20 mouse cellular contexts compared by ENCODE assay signal in the genomic region with DNA sequence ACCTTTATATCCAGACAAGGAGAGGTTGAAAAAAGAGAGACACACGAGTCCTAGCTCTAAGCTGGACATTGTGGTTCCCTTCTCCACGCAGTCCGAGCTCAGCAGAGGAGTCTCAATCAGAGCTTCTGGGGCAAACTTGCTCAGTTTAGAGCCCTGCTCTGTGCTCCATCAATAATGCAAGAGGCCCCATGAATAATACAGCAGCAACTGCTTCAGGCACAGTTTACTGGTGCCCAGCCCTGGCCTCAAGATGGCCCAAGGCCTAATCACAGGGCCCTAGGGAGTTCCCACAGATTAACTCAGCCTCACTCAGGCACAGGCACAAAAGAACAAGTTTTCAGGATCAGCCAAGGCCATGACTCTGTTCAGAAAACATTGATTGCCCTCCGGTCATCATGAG.
A peak's percentile ranks its signal among the peaks of the same experiment; 100 is the strongest.
DNase-seq lines count a peak whose midpoint lies in the region; ATAC-seq and TF ChIP-seq lines count a peak whose summit lies in the region.
"Had no signal": no experiment of that assay in that cellular context is flagged by ENCODE, and none has a peak within 500 bp of the region (broad histone marks: within the 10 kb centered on the region; RNA-seq: fewer than 3 reads in every experiment).

No protein-coding gene starts in this region.

- no peak overlapping the region for H3K27ac ChIP-seq in forebrain, postnatal 0 days (ENCODE audit: low read depth, low read length)
- H3K27ac ChIP-seq in forebrain, embryonic 13.5 days, result no peak overlapping the region
- H3K27ac ChIP-seq in midbrain, embryonic 10.5 days (replicated peaks), result no peak overlapping the region
- H3K27ac ChIP-seq in midbrain, postnatal 0 days (ENCODE audit: low read depth, low read length), result no peak overlapping the region
- no peak overlapping the region for H3K27ac ChIP-seq in midbrain, embryonic 15.5 days
- H3K27ac ChIP-seq: embryonic facial prominence, embryonic 13.5 days; gastrocnemius, adult 2 months; left cerebral cortex, adult 2 months had no signal

- H3K4me3 ChIP-seq in forebrain, postnatal 0 days (ENCODE audit: low read depth, low read length), result no peak overlapping the region
- no peak overlapping the region for H3K4me3 ChIP-seq in forebrain, embryonic 13.5 days
- H3K4me3 ChIP-seq in midbrain, embryonic 10.5 days, result no peak overlapping the region
- H3K4me3 ChIP-seq in midbrain, postnatal 0 days (ENCODE audit: low read depth, low read length), result no peak overlapping the region
- H3K4me3 ChIP-seq in midbrain, embryonic 15.5 days, result no peak overlapping the region
- H3K4me3 ChIP-seq: embryonic facial prominence, embryonic 13.5 days; gastrocnemius, adult 2 months; heart, embryonic 12.5 days; left cerebral cortex, adult 2 months had no signal

- no peak for DNase-seq in forebrain, postnatal 0 days
- peak; percentile 14 for DNase-seq in midbrain, embryonic 10.5 days (ENCODE audit: low spot score)
- no peak for DNase-seq in midbrain, postnatal 0 days (ENCODE audit: low spot score)
- DNase-seq in mesoderm, embryonic 11.5 days (ENCODE audit: low read depth, low spot score), result peak; percentile 29
- no peak for DNase-seq in left cerebral cortex, adult 11 months (ENCODE audit: low spot score)
- DNase-seq in adrenal gland, adult (ENCODE audit: inconsistent age in 2 of 2, low spot score in 1 of 2), result no peak
- DNase-seq: adrenal gland, postnatal 14 days; gastrocnemius, adult 2 months; heart, postnatal 14 days; kidney, adult 8-10 months; kidney, postnatal 14 days; liver; thymus, adult 18-20 months; thymus, postnatal 4 days had no signal

- H3K9ac ChIP-seq in forebrain, postnatal 0 days, result no peak overlapping the region
- H3K9ac ChIP-seq in forebrain, embryonic 13.5 days, result no peak overlapping the region
- no peak overlapping the region for H3K9ac ChIP-seq in midbrain, postnatal 0 days (replicated peaks; ENCODE audit: low read length, poor library complexity, severe bottlenecking)
- no peak overlapping the region for H3K9ac ChIP-seq in midbrain, embryonic 15.5 days
- H3K9ac ChIP-seq: embryonic facial prominence, embryonic 13.5 days; heart, embryonic 12.5 days had no signal

- H3K9me3 ChIP-seq in forebrain, postnatal 0 days (ENCODE audit: low read length), result no peaks in the 10 kb centered on the region
- no peaks in the 10 kb centered on the region for H3K9me3 ChIP-seq in forebrain, embryonic 13.5 days (replicated peaks)
- no peaks in the 10 kb centered on the region for H3K9me3 ChIP-seq in midbrain, embryonic 10.5 days (replicated peaks)
- H3K9me3 ChIP-seq in midbrain, postnatal 0 days (ENCODE audit: low read length), result no peaks in the 10 kb centered on the region
- no peaks in the 10 kb centered on the region for H3K9me3 ChIP-seq in midbrain, embryonic 15.5 days
- H3K9me3 ChIP-seq: embryonic facial prominence, embryonic 13.5 days; heart, embryonic 12.5 days had no signal

- no peak for TF ChIP-seq CTCF in forebrain, postnatal 0 days (IDR thresholded peaks at IDR 0.05; ENCODE audit: low read depth)
- no peak for TF ChIP-seq CTCF in midbrain, postnatal 0 days (IDR thresholded peaks at IDR 0.05)

- no peaks in the 10 kb centered on the region for H3K27me3 ChIP-seq in forebrain, postnatal 0 days (ENCODE audit: insufficient read depth, low read length)
- H3K27me3 ChIP-seq in forebrain, embryonic 13.5 days, result no peaks in the 10 kb centered on the region
- H3K27me3 ChIP-seq in midbrain, embryonic 10.5 days (ENCODE audit: low read depth, poor library complexity, severe bottlenecking), result no peaks in the 10 kb centered on the region
- H3K27me3 ChIP-seq in midbrain, postnatal 0 days (ENCODE audit: insufficient read depth, low read length), result no peaks in the 10 kb centered on the region
- H3K27me3 ChIP-seq in midbrain, embryonic 15.5 days (replicated peaks), result no peaks in the 10 kb centered on the region
- H3K27me3 ChIP-seq: embryonic facial prominence, embryonic 13.5 days; heart, embryonic 12.5 days had no signal

- peak; percentile 36; the same call in 1 of the 2 replicates for ATAC-seq in forebrain, postnatal 0 days
- ATAC-seq in forebrain, embryonic 13.5 days, result no peak
- ATAC-seq in midbrain, postnatal 0 days (ENCODE audit: low FRiP score), result no peak; the same call in 1 of the 2 replicates
- peak; percentile 73 for ATAC-seq in midbrain, embryonic 15.5 days (replicated peaks)
- ATAC-seq: lung, postnatal 0 days had no signal

- 73% methylated on average over 4 of the region's 4 CpGs for WGBS in forebrain, postnatal 0 days
- WGBS in forebrain, embryonic 13.5 days, result 83% methylated on average over 4 of the region's 4 CpGs
- 85% methylated on average over 4 of the region's 4 CpGs for WGBS in midbrain, embryonic 10.5 days
- WGBS in midbrain, postnatal 0 days, result 57% methylated on average over 4 of the region's 4 CpGs
- WGBS in midbrain, embryonic 15.5 days, result 57% methylated on average over 4 of the region's 4 CpGs

- H3K4me1 ChIP-seq in forebrain, postnatal 0 days (ENCODE audit: insufficient read depth), result no peaks in the 10 kb centered on the region
- no peaks in the 10 kb centered on the region for H3K4me1 ChIP-seq in forebrain, embryonic 13.5 days
- no peaks in the 10 kb centered on the region for H3K4me1 ChIP-seq in midbrain, embryonic 10.5 days
- peaks cover 3% of the 10 kb centered on the region; the same call in 1 of the 2 replicates for H3K4me1 ChIP-seq in midbrain, postnatal 0 days (ENCODE audit: insufficient read depth, low read length)
- H3K4me1 ChIP-seq in midbrain, embryonic 15.5 days, result peaks cover 5% of the 10 kb centered on the region; the same call in 1 of the 2 replicates
- H3K4me1 ChIP-seq: embryonic facial prominence, embryonic 13.5 days; heart, embryonic 12.5 days had no signal

- H3K36me3 ChIP-seq in forebrain, postnatal 0 days (ENCODE audit: insufficient read depth), result peaks cover 4% of the 10 kb centered on the region; the same call in 1 of the 2 replicates
- peaks cover 5% of the 10 kb centered on the region; the same call in 1 of the 2 replicates for H3K36me3 ChIP-seq in forebrain, embryonic 13.5 days (ENCODE audit: poor library complexity, severe bottlenecking)
- no peaks in the 10 kb centered on the region for H3K36me3 ChIP-seq in midbrain, embryonic 10.5 days
- no peaks in the 10 kb centered on the region; the same call in 1 of the 2 replicates for H3K36me3 ChIP-seq in midbrain, postnatal 0 days (ENCODE audit: insufficient read depth, low read length)
- no peaks in the 10 kb centered on the region for H3K36me3 ChIP-seq in midbrain, embryonic 15.5 days (replicated peaks)
- H3K36me3 ChIP-seq: embryonic facial prominence, embryonic 13.5 days; heart, embryonic 12.5 days had no signal

- no peak overlapping the region for H3K4me2 ChIP-seq in forebrain, postnatal 0 days (ENCODE audit: low read depth)
- no peak overlapping the region for H3K4me2 ChIP-seq in forebrain, embryonic 13.5 days
- H3K4me2 ChIP-seq in midbrain, postnatal 0 days (ENCODE audit: low read depth, low read length, poor library complexity, severe bottlenecking), result no peak overlapping the region
- no peak overlapping the region for H3K4me2 ChIP-seq in midbrain, embryonic 15.5 days
- H3K4me2 ChIP-seq: embryonic facial prominence, embryonic 13.5 days; heart, embryonic 12.5 days had no signal

Comparison
In these comparisons a context has a peak if more than half of its experiments do, and no peak if none do; other contexts are left out.
1. ATAC-seq: peak in forebrain, postnatal 0 days (single experiment) and midbrain, embryonic 15.5 days (single experiment); none in forebrain, embryonic 13.5 days (single experiment) and midbrain, postnatal 0 days (single experiment).
2. DNase-seq: peak in midbrain, embryonic 10.5 days (single experiment) and mesoderm, embryonic 11.5 days (single experiment); none in forebrain, postnatal 0 days (single experiment), midbrain, postnatal 0 days (single experiment), left cerebral cortex, adult 11 months (single experiment) and adrenal gland, adult (0 of 2).